Mouse (Mus musculus): Measurements from ENCODE around the gene Plcl2. TPM values are rescaled to one million over a fixed set of nuclear protein-coding genes. Genes with fewer than 3 reads are reported as not detected.
"Not testable (repeated sequence)": the region's sequence is repeated elsewhere in the genome, so short reads cannot be mapped to it uniquely, and the experiment has no call there.

The Plcl2 gene
- polyA plus RNA-seq, 1 experiment from 2014 or later: 5.6 TPM

DNA sequence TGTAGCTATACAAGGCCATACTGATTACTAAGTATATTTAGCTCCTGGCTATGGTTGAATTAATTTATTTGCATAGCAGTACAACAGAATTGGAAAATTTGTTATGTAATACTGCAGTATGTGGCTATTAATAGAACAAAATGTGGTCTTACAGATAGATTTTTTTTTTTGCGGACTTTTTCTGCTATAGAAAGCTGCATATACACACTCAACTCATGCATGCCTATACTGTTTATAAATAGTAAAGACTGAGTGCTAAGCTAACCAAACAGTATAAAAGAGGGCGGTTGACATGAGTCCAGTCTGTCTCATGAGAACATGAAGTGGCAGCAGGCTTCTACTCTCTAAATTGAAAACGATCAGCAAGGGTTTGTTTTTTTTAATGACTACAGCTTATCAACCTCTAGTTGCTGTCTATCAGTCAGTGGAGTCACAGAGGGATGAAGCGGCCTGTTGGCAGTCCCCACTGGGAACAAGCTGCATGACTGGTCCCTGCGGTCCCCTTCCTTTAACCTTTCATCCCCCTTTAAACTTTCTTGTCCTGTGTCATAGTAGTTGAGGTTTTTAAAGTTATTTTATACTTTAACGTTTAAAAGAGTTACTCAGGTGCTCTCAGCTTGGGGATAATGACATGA, 8.7 kb downstream of the Plcl2 start:
- no peaks in the 10 kb centered on the region for H3K9me3 ChIP-seq (ENCODE audit: control insufficient read depth, low read length)
- no peak for ATAC-seq (ENCODE audit: low FRiP score, low TSS enrichment)
- H3K4me1 ChIP-seq (ENCODE audit: control insufficient read depth, insufficient read depth, low read length): no peaks in the 10 kb centered on the region
- no peak overlapping the region for H3K4me2 ChIP-seq (replicated peaks; ENCODE audit: low read depth, low read length)
- no peak overlapping the region for H3K27ac ChIP-seq (ENCODE audit: low read depth, low read length)
- WGBS: 76% methylated on average over 6 of the region's 6 CpGs
- H3K9ac ChIP-seq (ENCODE audit: low read depth, low read length): no peak overlapping the region
- no peaks in the 10 kb centered on the region for H3K36me3 ChIP-seq (ENCODE audit: control insufficient read depth, insufficient read depth, low read length)
- H3K27me3 ChIP-seq (ENCODE audit: control insufficient read depth, insufficient read depth, low read length): no peaks in the 10 kb centered on the region
- H3K4me3 ChIP-seq (ENCODE audit: low read length): no peak overlapping the region

- no peak for ATAC-seq (ENCODE audit: low FRiP score, low TSS enrichment)
- Histone ChIP-seq H3K4me1 (ENCODE audit: control insufficient read depth, insufficient read depth, low read length) (no peaks in the 10 kb centered on the region), H3K4me2 (replicated peaks; ENCODE audit: low read depth, low read length) (no peak overlapping the region), H3K9ac (ENCODE audit: low read depth, low read length) (no peak overlapping the region), H3K9me3 (ENCODE audit: control insufficient read depth, low read length) (no peaks in the 10 kb centered on the region), H3K4me3 (ENCODE audit: low read length) (no peak overlapping the region), H3K27ac (ENCODE audit: low read depth, low read length) (no peak overlapping the region), H3K36me3 (ENCODE audit: control insufficient read depth, insufficient read depth, low read length) (no peaks in the 10 kb centered on the region), H3K27me3 (ENCODE audit: control insufficient read depth, insufficient read depth, low read length) (no peaks in the 10 kb centered on the region)
- WGBS: 80% methylated on average over 5 of the region's 5 CpGs
Observed at GRCm38 (mm10) chr17:50519588-50519987, 10.4 kb downstream of the Plcl2 start.

DNA sequence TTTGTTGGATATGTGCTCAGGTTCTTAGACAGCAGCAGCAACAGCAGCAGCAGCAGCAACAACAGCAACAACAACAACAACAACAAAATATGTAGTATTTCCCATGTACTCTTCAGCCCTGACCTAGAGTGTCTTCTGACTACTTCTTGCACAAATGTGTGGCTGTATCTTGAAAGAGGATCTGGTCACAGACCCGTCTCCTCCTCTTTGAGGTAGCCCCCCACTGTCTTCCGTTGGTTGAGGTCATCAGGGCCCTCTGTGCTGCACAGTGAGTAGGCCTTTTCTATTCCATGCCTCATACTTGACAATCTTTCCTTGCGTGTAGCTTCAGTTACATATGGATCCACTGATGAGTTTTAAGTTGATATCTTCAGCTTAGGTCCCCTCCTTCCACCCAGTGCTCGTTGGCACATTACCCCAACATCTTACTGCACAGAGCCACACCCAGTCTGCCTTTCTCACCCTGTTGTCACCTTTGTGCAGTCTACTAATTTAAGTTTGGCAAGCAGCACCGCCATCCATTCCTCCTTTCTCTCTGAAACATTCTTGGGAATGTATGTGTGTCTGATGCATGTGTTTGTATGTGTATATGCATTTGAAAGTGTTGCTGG, 13.4 kb downstream of the Plcl2 start:
- no peak overlapping the region for H3K27ac ChIP-seq (ENCODE audit: low read depth, low read length)
- H3K4me3 ChIP-seq (ENCODE audit: low read length): no peak overlapping the region
- H3K36me3 ChIP-seq (ENCODE audit: control insufficient read depth, insufficient read depth, low read length): no peaks in the 10 kb centered on the region
- 84% methylated on average over 5 of the region's 5 CpGs for WGBS
- H3K27me3 ChIP-seq (ENCODE audit: control insufficient read depth, insufficient read depth, low read length): no peaks in the 10 kb centered on the region
- H3K4me2 ChIP-seq (replicated peaks; ENCODE audit: low read depth, low read length): no peak overlapping the region
- H3K9ac ChIP-seq (ENCODE audit: low read depth, low read length): no peak overlapping the region
- H3K9me3 ChIP-seq (ENCODE audit: control insufficient read depth, low read length): no peaks in the 10 kb centered on the region
- ATAC-seq (ENCODE audit: low FRiP score, low TSS enrichment): no peak
- no peaks in the 10 kb centered on the region for H3K4me1 ChIP-seq (ENCODE audit: control insufficient read depth, insufficient read depth, low read length)

DNA sequence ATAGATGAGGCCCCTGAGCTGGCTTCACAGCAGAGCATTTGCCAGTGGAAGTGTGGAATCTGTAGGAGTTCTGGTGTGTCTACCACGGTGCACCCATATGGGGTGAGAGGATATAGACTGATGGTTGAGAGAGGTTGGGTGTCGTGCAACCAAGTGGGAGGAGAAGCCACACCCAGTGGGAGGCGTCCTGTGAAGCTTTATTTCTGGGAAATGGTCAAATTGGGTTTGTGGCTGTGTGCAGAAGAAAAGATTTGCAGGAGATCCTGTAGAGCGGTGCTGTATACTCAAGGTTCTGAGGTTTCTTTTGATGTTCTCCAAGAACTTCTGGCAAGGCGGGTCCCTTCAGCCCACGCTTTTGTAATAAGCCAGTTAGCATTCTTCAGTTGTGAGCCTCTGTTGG, 15.8 kb downstream of the Plcl2 start:
- no peak overlapping the region for H3K9ac ChIP-seq (ENCODE audit: low read depth, low read length)
- ATAC-seq (ENCODE audit: low FRiP score, low TSS enrichment): no peak
- no peaks in the 10 kb centered on the region for H3K27me3 ChIP-seq (ENCODE audit: control insufficient read depth, insufficient read depth, low read length)
- WGBS: 61% methylated on average over 6 of the region's 6 CpGs
- H3K4me2 ChIP-seq (replicated peaks; ENCODE audit: low read depth, low read length): no peak overlapping the region
- H3K9me3 ChIP-seq (ENCODE audit: control insufficient read depth, low read length): no peaks in the 10 kb centered on the region
- H3K4me3 ChIP-seq (ENCODE audit: low read length): no peak overlapping the region
- no peaks in the 10 kb centered on the region for H3K4me1 ChIP-seq (ENCODE audit: control insufficient read depth, insufficient read depth, low read length)
- no peak overlapping the region for H3K27ac ChIP-seq (ENCODE audit: low read depth, low read length)
- H3K36me3 ChIP-seq (ENCODE audit: control insufficient read depth, insufficient read depth, low read length): no peaks in the 10 kb centered on the region

- no peak for ATAC-seq (ENCODE audit: low FRiP score, low TSS enrichment)
- 53% methylated on average over 2 of the region's 2 CpGs for WGBS
Observed at GRCm38 (mm10) chr17:50525821-50526220, 16.6 kb downstream of the Plcl2 start.

GRCm38 (mm10) chr17:50530089-50530488, 20.9 kb downstream of the Plcl2 start:
- H3K27me3 ChIP-seq (ENCODE audit: control insufficient read depth, insufficient read depth, low read length): no peaks in the 10 kb centered on the region
- no peak for ATAC-seq (ENCODE audit: low FRiP score, low TSS enrichment)
- H3K27ac ChIP-seq (ENCODE audit: low read depth, low read length): no peak overlapping the region
- no peak overlapping the region for H3K9ac ChIP-seq (ENCODE audit: low read depth, low read length)
- WGBS: 87% methylated on average over 8 of the region's 8 CpGs
- no peaks in the 10 kb centered on the region for H3K36me3 ChIP-seq (ENCODE audit: control insufficient read depth, insufficient read depth, low read length)
- H3K4me1 ChIP-seq (ENCODE audit: control insufficient read depth, insufficient read depth, low read length): no peaks in the 10 kb centered on the region
- no peak overlapping the region for H3K4me2 ChIP-seq (replicated peaks; ENCODE audit: low read depth, low read length)
- H3K4me3 ChIP-seq (ENCODE audit: low read length): no peak overlapping the region
- H3K9me3 ChIP-seq (ENCODE audit: control insufficient read depth, low read length): no peaks in the 10 kb centered on the region

More at GRCm38 (mm10) chr17:50525821-50526220, 16.6 kb downstream of the Plcl2 start:
- Histone ChIP-seq H3K9ac (ENCODE audit: low read depth, low read length) (no peak overlapping the region), H3K36me3 (ENCODE audit: control insufficient read depth, insufficient read depth, low read length) (no peaks in the 10 kb centered on the region), H3K4me3 (ENCODE audit: low read length) (no peak overlapping the region), H3K4me1 (ENCODE audit: control insufficient read depth, insufficient read depth, low read length) (no peaks in the 10 kb centered on the region), H3K27me3 (ENCODE audit: control insufficient read depth, insufficient read depth, low read length) (no peaks in the 10 kb centered on the region), H3K4me2 (replicated peaks; ENCODE audit: low read depth, low read length) (no peak overlapping the region), H3K9me3 (ENCODE audit: control insufficient read depth, low read length) (no peaks in the 10 kb centered on the region), H3K27ac (ENCODE audit: low read depth, low read length) (no peak overlapping the region)

DNA sequence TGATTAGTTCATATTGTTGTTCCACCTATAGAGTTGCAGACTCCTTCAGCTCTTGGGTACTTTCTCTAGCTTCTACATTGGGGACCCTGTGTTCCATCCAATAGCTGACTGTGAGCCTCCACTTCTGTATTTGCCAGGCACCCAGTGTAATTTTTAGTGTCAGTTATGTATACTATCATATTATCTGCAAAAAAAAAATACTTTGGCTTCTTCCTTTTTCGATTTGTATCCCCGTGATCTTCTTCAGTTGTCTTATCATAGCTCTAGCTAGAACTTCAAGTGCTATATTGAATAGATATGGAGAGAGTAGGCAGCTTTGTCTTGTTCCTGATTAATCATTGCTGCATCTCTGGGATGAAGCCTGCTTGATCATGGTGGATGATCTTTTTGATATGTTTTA, 25.7 kb downstream of the Plcl2 start:
- not testable (repeated sequence) for H3K36me3 ChIP-seq (ENCODE audit: control insufficient read depth, insufficient read depth, low read length); H3K4me1 ChIP-seq (ENCODE audit: control insufficient read depth, insufficient read depth, low read length); H3K4me2 ChIP-seq (replicated peaks; ENCODE audit: low read depth, low read length); ATAC-seq (ENCODE audit: low FRiP score, low TSS enrichment); H3K9ac ChIP-seq (ENCODE audit: low read depth, low read length); H3K27ac ChIP-seq (ENCODE audit: low read depth, low read length); H3K27me3 ChIP-seq (ENCODE audit: control insufficient read depth, insufficient read depth, low read length); H3K4me3 ChIP-seq (ENCODE audit: low read length); H3K9me3 ChIP-seq (ENCODE audit: control insufficient read depth, low read length)
- WGBS: 96% methylated on average over 2 of the region's 2 CpGs

GRCm38 (mm10) chr17:50536409-50537194, 27.4 kb downstream of the Plcl2 start:
- H3K27ac ChIP-seq (ENCODE audit: low read depth, low read length): no peak overlapping the region
- H3K36me3 ChIP-seq (ENCODE audit: control insufficient read depth, insufficient read depth, low read length): no peaks in the 10 kb centered on the region
- no peak for ATAC-seq (ENCODE audit: low FRiP score, low TSS enrichment)
- H3K9ac ChIP-seq (ENCODE audit: low read depth, low read length): no peak overlapping the region
- H3K4me1 ChIP-seq (ENCODE audit: control insufficient read depth, insufficient read depth, low read length): no peaks in the 10 kb centered on the region
- H3K4me2 ChIP-seq (replicated peaks; ENCODE audit: low read depth, low read length): no peak overlapping the region
- WGBS: 91% methylated on average over 4 of the region's 4 CpGs
- H3K9me3 ChIP-seq (ENCODE audit: control insufficient read depth, low read length): no peaks in the 10 kb centered on the region
- no peaks in the 10 kb centered on the region for H3K27me3 ChIP-seq (ENCODE audit: control insufficient read depth, insufficient read depth, low read length)
- H3K4me3 ChIP-seq (ENCODE audit: low read length): no peak overlapping the region

- Histone ChIP-seq H3K4me3 (ENCODE audit: low read length) (no peak overlapping the region), H3K4me2 (replicated peaks; ENCODE audit: low read depth, low read length) (no peak overlapping the region), H3K27ac (ENCODE audit: low read depth, low read length) (no peak overlapping the region), H3K4me1 (ENCODE audit: control insufficient read depth, insufficient read depth, low read length) (no peaks in the 10 kb centered on the region), H3K27me3 (ENCODE audit: control insufficient read depth, insufficient read depth, low read length) (no peaks in the 10 kb centered on the region), H3K36me3 (ENCODE audit: control insufficient read depth, insufficient read depth, low read length) (no peaks in the 10 kb centered on the region), H3K9me3 (ENCODE audit: control insufficient read depth, low read length) (peaks cover 5% of the 10 kb centered on the region), H3K9ac (ENCODE audit: low read depth, low read length) (no peak overlapping the region)
- no peak for ATAC-seq (ENCODE audit: low FRiP score, low TSS enrichment)
- 93% methylated on average over 2 of the region's 2 CpGs for WGBS
Observed at GRCm38 (mm10) chr17:50537786-50538185, 28.6 kb downstream of the Plcl2 start.

Data from kidney, embryonic 14.5 days (tissue).